Mouse (Mus musculus): Measurements from ENCODE around the gene Stac. TPM values are rescaled to one million over a fixed set of nuclear protein-coding genes. Genes with fewer than 3 reads are reported as not detected.

Gene Stac
- polyA plus RNA-seq, 1 experiment from 2014 or later: 0.09 TPM

GRCm38 (mm10) chr9:111587527-111587926 lies 102.6 kb downstream of the Stac start:
- Histone ChIP-seq H3K9me3 (replicated peaks) (no peaks in the 10 kb centered on the region), H3K27me3 (no peaks in the 10 kb centered on the region), H3K4me1 (replicated peaks) (no peaks in the 10 kb centered on the region), H3K4me2 (no peak overlapping the region), H3K9ac (no peak overlapping the region), H3K4me3 (replicated peaks) (no peak overlapping the region), H3K36me3 (replicated peaks) (no peaks in the 10 kb centered on the region), H3K27ac (replicated peaks) (no peak overlapping the region)
- no peak for ATAC-seq (ENCODE audit: insufficient read depth)
- 72% methylated on average over 2 of the region's 2 CpGs for WGBS (ENCODE audit: insufficient replicate concordance)

GRCm38 (mm10) chr9:111578784-111579183 lies 111.4 kb downstream of the Stac start:
- 61% methylated on average over 9 of the region's 9 CpGs for WGBS (ENCODE audit: insufficient replicate concordance)
- H3K4me1 ChIP-seq (replicated peaks): no peaks in the 10 kb centered on the region
- H3K4me3 ChIP-seq (replicated peaks): no peak overlapping the region
- H3K9me3 ChIP-seq (replicated peaks): no peaks in the 10 kb centered on the region
- H3K36me3 ChIP-seq (replicated peaks): no peaks in the 10 kb centered on the region
- H3K27ac ChIP-seq (replicated peaks): no peak overlapping the region
- H3K9ac ChIP-seq: no peak overlapping the region
- no peak for ATAC-seq (ENCODE audit: insufficient read depth)
- H3K27me3 ChIP-seq: no peaks in the 10 kb centered on the region
- H3K4me2 ChIP-seq: no peak overlapping the region

DNA sequence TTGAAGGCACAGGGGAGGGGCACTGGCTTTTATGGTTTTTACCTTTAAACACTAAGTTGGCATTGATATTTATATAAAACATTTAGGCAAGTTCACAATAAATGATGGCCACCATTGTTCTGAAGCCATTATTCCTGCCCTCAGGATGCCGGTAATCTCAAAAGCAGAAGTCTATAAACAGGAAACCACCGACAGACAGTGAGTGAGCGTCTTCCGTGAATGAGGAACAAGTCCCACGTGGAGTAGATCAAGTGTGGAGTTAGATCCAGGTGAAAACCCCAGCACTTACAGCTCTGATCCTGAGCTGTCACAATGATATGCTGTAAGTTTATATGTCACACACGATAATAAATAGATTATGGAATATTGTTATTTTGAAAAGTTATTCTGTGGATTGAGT lies 112.7 kb downstream of the Stac start:
- WGBS (ENCODE audit: insufficient replicate concordance): 27% methylated on average over 6 of the region's 6 CpGs
- Histone ChIP-seq H3K36me3 (replicated peaks) (no peaks in the 10 kb centered on the region), H3K4me3 (replicated peaks) (no peak overlapping the region), H3K4me2 (no peak overlapping the region), H3K4me1 (replicated peaks) (no peaks in the 10 kb centered on the region), H3K9me3 (replicated peaks) (no peaks in the 10 kb centered on the region), H3K9ac (no peak overlapping the region), H3K27me3 (no peaks in the 10 kb centered on the region), H3K27ac (replicated peaks) (no peak overlapping the region)
- no peak for ATAC-seq (ENCODE audit: insufficient read depth)

DNA sequence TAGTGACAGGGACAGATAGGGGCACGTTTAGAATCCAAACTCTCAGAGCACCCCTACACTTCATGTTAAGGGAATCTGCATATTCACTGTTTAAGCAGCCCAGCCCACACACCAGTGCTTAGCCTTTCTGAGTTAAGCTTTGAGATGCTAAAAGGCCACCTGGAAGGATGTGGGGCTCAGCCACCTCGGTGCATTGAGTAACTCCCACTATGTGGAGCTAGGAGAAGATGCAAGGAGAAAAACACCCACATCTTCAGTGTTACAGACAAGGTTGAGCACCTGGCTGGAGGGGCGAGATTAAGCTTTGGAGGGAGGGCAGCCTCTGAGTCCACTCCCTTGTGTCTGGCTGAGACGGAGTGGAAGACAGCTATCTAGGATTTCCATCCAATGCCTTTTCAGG lies 114.3 kb downstream of the Stac start:
- Histone ChIP-seq H3K9ac (no peak overlapping the region), H3K4me2 (no peak overlapping the region), H3K27me3 (no peaks in the 10 kb centered on the region), H3K36me3 (replicated peaks) (no peaks in the 10 kb centered on the region), H3K9me3 (replicated peaks) (no peaks in the 10 kb centered on the region), H3K27ac (replicated peaks) (no peak overlapping the region), H3K4me3 (replicated peaks) (no peak overlapping the region), H3K4me1 (replicated peaks) (no peaks in the 10 kb centered on the region)
- 42% methylated on average over 4 of the region's 4 CpGs for WGBS (ENCODE audit: insufficient replicate concordance)
- no peak for ATAC-seq (ENCODE audit: insufficient read depth)

DNA sequence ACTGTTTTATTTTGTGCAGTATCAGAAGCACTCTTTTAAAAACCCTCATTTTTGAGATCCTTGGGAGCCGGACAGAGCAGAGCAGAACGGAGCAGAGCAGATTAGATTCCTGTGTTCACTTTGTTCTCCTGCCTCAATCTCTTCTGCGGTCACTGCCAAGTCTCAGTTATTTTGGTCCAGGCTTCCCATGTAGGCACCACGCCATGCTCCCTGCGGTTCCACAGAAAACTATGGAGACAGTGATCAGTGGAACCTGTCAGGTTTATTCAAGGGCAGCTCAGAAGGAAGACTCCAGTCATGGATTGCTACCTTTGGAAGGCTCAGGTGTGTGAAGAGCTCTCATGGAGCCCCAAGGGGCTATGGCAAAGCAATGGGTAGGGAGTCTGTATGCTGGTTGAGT lies 116.3 kb downstream of the Stac start:
- no peaks in the 10 kb centered on the region for H3K27me3 ChIP-seq
- no peaks in the 10 kb centered on the region for H3K4me1 ChIP-seq (replicated peaks)
- H3K4me2 ChIP-seq: no peak overlapping the region
- WGBS (ENCODE audit: insufficient replicate concordance): 61% methylated on average over 5 of the region's 5 CpGs
- H3K9me3 ChIP-seq (replicated peaks): no peaks in the 10 kb centered on the region
- no peak overlapping the region for H3K4me3 ChIP-seq (replicated peaks)
- H3K27ac ChIP-seq (replicated peaks): no peak overlapping the region
- H3K9ac ChIP-seq: no peak overlapping the region
- ATAC-seq (ENCODE audit: insufficient read depth): no peak
- H3K36me3 ChIP-seq (replicated peaks): no peaks in the 10 kb centered on the region

DNA sequence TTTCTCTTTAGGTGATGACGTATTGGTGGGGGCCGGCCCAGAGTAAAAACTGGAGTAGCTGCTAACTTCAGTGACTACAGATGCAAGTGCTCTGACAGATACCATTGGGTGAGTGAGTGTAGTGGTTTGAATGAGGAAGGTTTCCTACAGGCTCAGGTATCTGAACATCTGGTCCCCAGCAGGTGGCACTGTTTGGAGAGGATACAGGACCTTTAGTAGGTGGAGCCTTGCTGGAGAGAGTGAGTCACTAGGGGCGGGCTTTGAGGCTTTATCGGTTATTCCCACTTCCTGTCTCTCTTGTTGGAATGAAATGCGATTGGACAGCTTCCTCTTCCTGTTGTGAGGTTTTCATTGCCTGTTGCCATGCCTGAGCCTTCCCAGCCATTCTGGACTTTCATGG lies 118.5 kb downstream of the Stac start:
- H3K4me2 ChIP-seq: no peak overlapping the region
- no peaks in the 10 kb centered on the region for H3K4me1 ChIP-seq (replicated peaks)
- no peaks in the 10 kb centered on the region for H3K36me3 ChIP-seq (replicated peaks)
- no peak overlapping the region for H3K27ac ChIP-seq (replicated peaks)
- no peaks in the 10 kb centered on the region for H3K27me3 ChIP-seq
- no peaks in the 10 kb centered on the region for H3K9me3 ChIP-seq (replicated peaks)
- ATAC-seq (ENCODE audit: insufficient read depth): no peak
- H3K9ac ChIP-seq: no peak overlapping the region
- WGBS (ENCODE audit: insufficient replicate concordance): 38% methylated on average over 5 of the region's 5 CpGs
- no peak overlapping the region for H3K4me3 ChIP-seq (replicated peaks)

DNA sequence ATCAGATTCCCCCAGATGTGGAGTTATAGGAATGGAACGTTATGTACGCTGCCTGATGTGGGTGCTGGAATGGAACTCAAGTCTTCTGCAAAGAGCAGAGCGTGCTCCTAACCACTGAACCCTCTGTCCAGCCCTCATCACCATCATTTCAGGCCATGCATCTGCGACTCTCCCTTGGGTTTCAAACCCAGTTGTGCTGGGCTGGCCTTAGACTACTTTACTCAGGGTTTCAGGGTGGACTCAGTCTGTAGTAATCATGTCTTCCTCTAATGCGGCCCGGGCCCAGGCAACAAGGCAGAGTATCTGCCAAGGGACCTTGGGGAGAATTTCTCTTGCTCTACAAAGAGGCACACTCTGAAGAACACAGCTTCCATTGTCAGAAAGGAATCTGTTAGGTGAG lies 126.0 kb downstream of the Stac start:
- H3K9me3 ChIP-seq (replicated peaks): no peaks in the 10 kb centered on the region
- H3K27me3 ChIP-seq: no peaks in the 10 kb centered on the region
- H3K4me2 ChIP-seq: no peak overlapping the region
- no peak overlapping the region for H3K27ac ChIP-seq (replicated peaks)
- no peak overlapping the region for H3K4me3 ChIP-seq (replicated peaks)
- H3K9ac ChIP-seq: no peak overlapping the region
- H3K4me1 ChIP-seq (replicated peaks): no peaks in the 10 kb centered on the region
- WGBS (ENCODE audit: insufficient replicate concordance): 68% methylated on average over 6 of the region's 6 CpGs
- no peaks in the 10 kb centered on the region for H3K36me3 ChIP-seq (replicated peaks)
- no peak for ATAC-seq (ENCODE audit: insufficient read depth)

DNA sequence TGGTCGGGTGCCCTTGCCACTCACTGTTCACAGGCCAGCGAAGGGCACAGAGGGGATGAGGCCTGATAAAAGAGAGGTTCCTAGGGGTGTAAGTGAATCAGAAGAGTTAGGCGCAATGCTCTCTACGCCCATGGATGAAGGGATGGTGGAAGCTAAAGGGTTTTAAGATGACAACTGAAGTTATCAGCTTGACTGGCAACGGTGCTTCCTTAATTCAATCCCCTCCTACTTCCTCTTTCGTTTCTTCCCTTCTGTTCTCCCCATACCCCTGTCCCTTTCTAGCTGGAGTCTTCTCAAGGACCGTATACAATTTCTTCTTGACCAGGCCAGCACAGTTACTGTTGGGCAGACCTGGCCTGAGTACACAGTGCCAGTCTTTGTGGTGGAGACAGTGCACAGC lies 126.9 kb downstream of the Stac start:
- peak overlapping the region; percentile 36 for H3K4me2 ChIP-seq
- 30% methylated on average over 7 of the region's 7 CpGs for WGBS (ENCODE audit: insufficient replicate concordance)
- H3K9ac ChIP-seq: no peak overlapping the region
- no peaks in the 10 kb centered on the region for H3K9me3 ChIP-seq (replicated peaks)
- no peak overlapping the region for H3K27ac ChIP-seq (replicated peaks)
- ATAC-seq (ENCODE audit: insufficient read depth): no peak
- no peak overlapping the region for H3K4me3 ChIP-seq (replicated peaks)
- H3K27me3 ChIP-seq: no peaks in the 10 kb centered on the region
- no peaks in the 10 kb centered on the region for H3K36me3 ChIP-seq (replicated peaks)
- no peaks in the 10 kb centered on the region for H3K4me1 ChIP-seq (replicated peaks)

DNA sequence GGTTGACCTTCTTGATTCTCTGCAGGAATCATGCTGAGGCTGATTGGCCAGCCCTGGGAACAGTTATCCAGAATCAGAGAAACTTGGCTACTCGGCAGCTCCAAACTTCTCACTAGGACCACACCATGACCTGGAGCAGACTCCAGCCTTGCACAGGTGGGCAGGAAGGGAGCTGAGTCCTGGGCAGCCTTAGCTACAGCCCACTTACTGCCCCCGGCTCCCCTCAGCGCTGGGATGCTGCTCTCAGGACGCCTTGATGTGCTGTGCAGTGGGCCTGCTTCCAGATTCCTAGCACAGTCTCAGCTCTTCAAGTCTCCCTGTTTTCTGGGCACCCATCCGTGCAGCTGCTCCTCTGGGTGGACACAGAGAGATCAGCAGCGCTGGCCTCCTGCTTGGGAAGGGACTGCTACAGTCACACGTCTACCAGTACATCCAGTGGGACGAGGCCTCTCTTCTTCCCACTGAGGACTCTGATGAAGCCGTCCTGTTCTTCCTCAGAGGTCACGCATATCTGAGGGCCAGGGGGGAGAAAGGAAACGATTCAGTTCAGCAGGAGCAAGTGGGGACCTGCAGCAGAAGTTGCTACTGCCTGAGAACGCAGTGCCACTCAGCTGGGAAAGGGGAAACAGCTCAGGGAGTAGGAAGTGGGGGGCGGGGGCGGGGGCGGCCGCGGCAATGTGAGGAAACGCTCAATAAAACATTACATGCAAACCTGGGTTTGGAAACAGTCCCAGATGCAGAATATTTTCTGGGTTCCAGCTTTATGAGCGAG lies 127.7 kb downstream of the Stac start:
- 29% methylated on average over 19 of the region's 19 CpGs for WGBS (ENCODE audit: insufficient replicate concordance)
- Histone ChIP-seq H3K9ac (no peak overlapping the region), H3K4me2 (peak overlapping the region; percentile 36), H3K27me3 (no peaks in the 10 kb centered on the region), H3K36me3 (replicated peaks) (no peaks in the 10 kb centered on the region), H3K4me1 (replicated peaks) (no peaks in the 10 kb centered on the region), H3K4me3 (replicated peaks) (no peak overlapping the region), H3K9me3 (replicated peaks) (no peaks in the 10 kb centered on the region), H3K27ac (replicated peaks) (no peak overlapping the region)
- ATAC-seq (ENCODE audit: insufficient read depth): peak; percentile 28; the same call in 1 of the 2 replicates

DNA sequence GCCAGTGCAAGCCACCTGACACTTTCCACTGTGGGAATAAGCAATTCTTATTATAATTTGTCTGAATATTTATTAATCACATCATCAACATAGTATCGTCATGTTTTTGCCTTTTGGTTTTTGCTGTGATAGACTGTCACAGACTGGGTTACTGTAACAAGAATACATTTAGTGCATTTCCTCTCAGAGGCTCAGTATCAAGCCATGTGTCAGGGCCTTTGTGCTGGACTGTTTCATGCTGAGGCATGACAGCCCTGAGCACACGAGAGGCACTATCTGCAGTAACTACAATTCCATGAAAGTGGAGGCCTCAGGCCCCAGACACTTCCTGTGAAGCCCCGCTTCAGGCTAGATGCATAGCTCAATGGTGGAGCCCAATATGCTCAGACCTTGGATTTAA lies 133.4 kb downstream of the Stac start:
- 53% methylated on average over 3 of the region's 3 CpGs for WGBS (ENCODE audit: insufficient replicate concordance)
- Histone ChIP-seq H3K4me2 (no peak overlapping the region), H3K27me3 (no peaks in the 10 kb centered on the region), H3K9me3 (replicated peaks) (no peaks in the 10 kb centered on the region), H3K9ac (no peak overlapping the region), H3K36me3 (replicated peaks) (no peaks in the 10 kb centered on the region), H3K27ac (replicated peaks) (no peak overlapping the region), H3K4me3 (replicated peaks) (no peak overlapping the region), H3K4me1 (replicated peaks) (no peaks in the 10 kb centered on the region)
- ATAC-seq (ENCODE audit: insufficient read depth): no peak

- no peak for ATAC-seq (ENCODE audit: insufficient read depth)
- H3K9me3 ChIP-seq (replicated peaks): no peaks in the 10 kb centered on the region
- no peak overlapping the region for H3K4me2 ChIP-seq
- H3K27ac ChIP-seq (replicated peaks): no peak overlapping the region
- H3K36me3 ChIP-seq (replicated peaks): no peaks in the 10 kb centered on the region
- no peaks in the 10 kb centered on the region for H3K27me3 ChIP-seq
- H3K4me1 ChIP-seq (replicated peaks): no peaks in the 10 kb centered on the region
- WGBS (ENCODE audit: insufficient replicate concordance): 42% methylated on average over 3 of the region's 3 CpGs
- H3K9ac ChIP-seq: no peak overlapping the region
- H3K4me3 ChIP-seq (replicated peaks): no peak overlapping the region
Observed at GRCm38 (mm10) chr9:111552865-111553264, 137.3 kb downstream of the Stac start.

Measured in liver, embryonic 15.5 days (tissue).